Mouse (Mus musculus) spleen, adult 2 months (tissue): ENCODE data around the gene Rpa2.

Source experiments
- CTCF ChIP-seq: fragments of 200-500 bp; IDR thresholded peaks from 2 replicates; pipeline ENCODE4 v1.5.1; 2011; ENCODE audit warnings: mild to moderate bottlenecking, inconsistent platforms; ENCODE audit not compliant: insufficient read depth, insufficient read length, insufficient replicate concordance; ENCODE audit errors: extremely low read depth
- POLR2A ChIP-seq: fragments of 200-500 bp; IDR thresholded peaks from 2 replicates; pipeline ENCODE4 v1.6.1; 2011; ENCODE audit warnings: low read depth, low read length, inconsistent platforms

DNA sequence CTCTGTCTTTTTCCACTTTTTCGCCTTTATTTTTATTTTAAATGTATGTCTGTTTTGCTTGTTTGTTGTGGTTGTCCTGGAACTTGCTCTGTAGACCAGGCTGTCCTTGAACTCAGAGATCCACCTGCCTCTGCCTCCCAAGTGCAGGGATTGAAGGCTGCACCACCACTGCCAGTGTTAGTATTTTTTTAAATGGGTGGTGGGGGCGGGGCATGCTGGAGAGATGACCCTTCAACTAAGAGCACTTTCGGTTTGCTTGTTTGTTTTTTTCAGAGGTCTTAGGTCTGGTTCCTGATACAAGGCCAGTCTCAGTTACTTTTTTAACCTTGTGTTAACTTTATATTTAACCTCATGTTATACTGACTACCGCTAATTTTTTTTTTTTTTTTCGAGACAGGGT, 37.0 kb downstream of the Rpa2 start:
- TF ChIP-seq CTCF = no peak
- no peak for TF ChIP-seq POLR2A
